Mouse (Mus musculus) liver, embryonic 14.5 days (tissue): ENCODE measurements around the gene Mx1.

Experiments
- CTCF ChIP-seq: IDR thresholded peaks from 2 replicates; pipeline ENCODE4 v1.5.1; 2016; ENCODE audit warnings: antibody characterized with exemption, low read depth, control low read depth
- EP300 ChIP-seq: IDR thresholded peaks from 2 replicates; pipeline ENCODE4 v1.6.1; 2016; ENCODE audit warnings: antibody characterized with exemption, low read depth

DNA sequence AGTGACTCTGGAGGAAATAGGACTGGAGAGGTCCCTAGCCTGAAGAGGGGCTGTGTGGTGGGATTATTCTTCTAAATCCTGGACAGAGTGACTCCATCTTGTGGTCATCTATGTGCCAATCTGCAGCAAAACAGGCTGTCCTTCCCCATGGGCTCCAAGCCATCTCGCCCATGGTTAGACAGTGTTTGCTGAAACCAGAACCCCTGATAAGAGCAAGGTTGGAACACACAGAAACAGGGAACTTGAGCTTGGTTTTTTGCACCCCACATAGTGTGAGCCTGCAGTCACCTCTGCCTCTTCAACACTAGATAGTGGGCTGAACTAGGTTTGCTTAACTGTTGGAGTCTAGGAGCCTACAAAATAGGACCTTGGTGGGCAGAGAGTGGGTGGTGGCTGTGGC lies 13.8 kb upstream of the Mx1 start:
- TF ChIP-seq CTCF = no peak
- no peak for TF ChIP-seq EP300
